Mouse (Mus musculus): Measurements from ENCODE around the gene Scnn1b. TPM values are rescaled to one million over a fixed set of nuclear protein-coding genes. Genes with fewer than 3 reads are reported as not detected.

The Scnn1b gene
- polyA plus RNA-seq, 1 experiment from 2014 or later: not detected

GRCm38 (mm10) chr7:121890636-121891360 lies 26.0 kb downstream of the Scnn1b start:
- no peak overlapping the region for H3K4me3 ChIP-seq (ENCODE audit: inconsistent target)
- WGBS (ENCODE audit: missing documents): 93% methylated on average over 13 of the region's 13 CpGs
- H3K36me3 ChIP-seq (ENCODE audit: inconsistent target): no peaks in the 10 kb centered on the region
- no peak overlapping the region for H3K27ac ChIP-seq
- H3K79me2 ChIP-seq (ENCODE audit: inconsistent target): no peaks in the 10 kb centered on the region

GRCm38 (mm10) chr7:121896689-121897088 lies 31.9 kb downstream of the Scnn1b start:
- WGBS (ENCODE audit: missing documents): 73% methylated on average over 6 of the region's 6 CpGs
- H3K36me3 ChIP-seq (ENCODE audit: inconsistent target): no peaks in the 10 kb centered on the region
- no peak overlapping the region for H3K4me3 ChIP-seq (ENCODE audit: inconsistent target)
- no peak overlapping the region for H3K27ac ChIP-seq
- H3K79me2 ChIP-seq (ENCODE audit: inconsistent target): no peaks in the 10 kb centered on the region

GRCm38 (mm10) chr7:121899311-121899710 lies 34.5 kb downstream of the Scnn1b start:
- no peaks in the 10 kb centered on the region for H3K36me3 ChIP-seq (ENCODE audit: inconsistent target)
- H3K27ac ChIP-seq: no peak overlapping the region
- no peak overlapping the region for H3K4me3 ChIP-seq (ENCODE audit: inconsistent target)
- no peaks in the 10 kb centered on the region for H3K79me2 ChIP-seq (ENCODE audit: inconsistent target)
- WGBS (ENCODE audit: missing documents): 12% methylated on average over 13 of the region's 14 CpGs

- no peaks in the 10 kb centered on the region for H3K79me2 ChIP-seq (ENCODE audit: inconsistent target)
- H3K4me3 ChIP-seq (ENCODE audit: inconsistent target): no peak overlapping the region
- no peak overlapping the region for H3K27ac ChIP-seq
- 29% methylated on average over 6 of the region's 7 CpGs for WGBS (ENCODE audit: missing documents)
- H3K36me3 ChIP-seq (ENCODE audit: inconsistent target): no peaks in the 10 kb centered on the region
Observed at GRCm38 (mm10) chr7:121899940-121900339, 35.1 kb downstream of the Scnn1b start.

GRCm38 (mm10) chr7:121902757-121903411 lies 38.0 kb downstream of the Scnn1b start:
- no peak overlapping the region for H3K27ac ChIP-seq
- H3K4me3 ChIP-seq (ENCODE audit: inconsistent target): no peak overlapping the region
- 77% methylated on average over 8 of the region's 8 CpGs for WGBS (ENCODE audit: missing documents)
- H3K36me3 ChIP-seq (ENCODE audit: inconsistent target): no peaks in the 10 kb centered on the region
- no peaks in the 10 kb centered on the region for H3K79me2 ChIP-seq (ENCODE audit: inconsistent target)

- H3K79me2 ChIP-seq (ENCODE audit: inconsistent target): no peaks in the 10 kb centered on the region
- no peak overlapping the region for H3K27ac ChIP-seq
- H3K4me3 ChIP-seq (ENCODE audit: inconsistent target): no peak overlapping the region
- no peaks in the 10 kb centered on the region for H3K36me3 ChIP-seq (ENCODE audit: inconsistent target)
- WGBS (ENCODE audit: missing documents): 68% methylated on average over 4 of the region's 4 CpGs
Observed at GRCm38 (mm10) chr7:121906879-121907278, 42.0 kb downstream of the Scnn1b start.

- Histone ChIP-seq H3K36me3 (ENCODE audit: inconsistent target) (no peaks in the 10 kb centered on the region), H3K4me3 (ENCODE audit: inconsistent target) (no peak overlapping the region), H3K27ac (no peak overlapping the region), H3K79me2 (ENCODE audit: inconsistent target) (no peaks in the 10 kb centered on the region)
- 72% methylated on average over 8 of the region's 8 CpGs for WGBS (ENCODE audit: missing documents)
Observed at GRCm38 (mm10) chr7:121912250-121912649, 47.4 kb downstream of the Scnn1b start.

- WGBS (ENCODE audit: missing documents): 87% methylated on average over 6 of the region's 6 CpGs
- H3K27ac ChIP-seq: no peak overlapping the region
- H3K36me3 ChIP-seq (ENCODE audit: inconsistent target): no peaks in the 10 kb centered on the region
- no peaks in the 10 kb centered on the region for H3K79me2 ChIP-seq (ENCODE audit: inconsistent target)
- no peak overlapping the region for H3K4me3 ChIP-seq (ENCODE audit: inconsistent target)
Observed at GRCm38 (mm10) chr7:121913944-121914343, 49.1 kb downstream of the Scnn1b start.

GRCm38 (mm10) chr7:121924361-121924760 lies 59.5 kb downstream of the Scnn1b start:
- WGBS (ENCODE audit: missing documents): 86% methylated on average over 7 of the region's 7 CpGs
- no peaks in the 10 kb centered on the region for H3K79me2 ChIP-seq (ENCODE audit: inconsistent target)
- peaks cover 59% of the 10 kb centered on the region; the same call in 1 of the 2 replicates for H3K36me3 ChIP-seq (ENCODE audit: inconsistent target)
- no peak overlapping the region for H3K27ac ChIP-seq
- H3K4me3 ChIP-seq (ENCODE audit: inconsistent target): no peak overlapping the region

- Histone ChIP-seq H3K36me3 (ENCODE audit: inconsistent target) (peaks cover 72% of the 10 kb centered on the region; the same call in 1 of the 2 replicates), H3K79me2 (ENCODE audit: inconsistent target) (no peaks in the 10 kb centered on the region), H3K27ac (no peak overlapping the region), H3K4me3 (ENCODE audit: inconsistent target) (no peak overlapping the region)
- 97% methylated on average over 2 of the region's 2 CpGs for WGBS (ENCODE audit: missing documents)
Observed at GRCm38 (mm10) chr7:121927882-121928281, 63.0 kb downstream of the Scnn1b start.

- Histone ChIP-seq H3K79me2 (ENCODE audit: inconsistent target) (no peaks in the 10 kb centered on the region), H3K4me3 (ENCODE audit: inconsistent target) (no peak overlapping the region), H3K36me3 (ENCODE audit: inconsistent target) (peaks cover 72% of the 10 kb centered on the region), H3K27ac (no peak overlapping the region)
- WGBS (ENCODE audit: missing documents): 71% methylated on average over 7 of the region's 7 CpGs
Observed at GRCm38 (mm10) chr7:121931246-121931645, 66.4 kb downstream of the Scnn1b start.

GRCm38 (mm10) chr7:121933675-121934074 lies 68.8 kb downstream of the Scnn1b start:
- Histone ChIP-seq H3K27ac (no peak overlapping the region), H3K36me3 (ENCODE audit: inconsistent target) (peaks cover 67% of the 10 kb centered on the region), H3K4me3 (ENCODE audit: inconsistent target) (no peak overlapping the region), H3K79me2 (ENCODE audit: inconsistent target) (no peaks in the 10 kb centered on the region)
- 94% methylated on average over 6 of the region's 6 CpGs for WGBS (ENCODE audit: missing documents)

GRCm38 (mm10) chr7:121934346-121934745 lies 69.5 kb downstream of the Scnn1b start:
- H3K27ac ChIP-seq: no peak overlapping the region
- WGBS (ENCODE audit: missing documents): 68% methylated on average over 2 of the region's 2 CpGs
- no peaks in the 10 kb centered on the region for H3K79me2 ChIP-seq (ENCODE audit: inconsistent target)
- H3K4me3 ChIP-seq (ENCODE audit: inconsistent target): no peak overlapping the region
- peaks cover 60% of the 10 kb centered on the region for H3K36me3 ChIP-seq (ENCODE audit: inconsistent target)

- Histone ChIP-seq H3K79me2 (ENCODE audit: inconsistent target) (no peaks in the 10 kb centered on the region), H3K27ac (no peak overlapping the region), H3K4me3 (ENCODE audit: inconsistent target) (no peak overlapping the region), H3K36me3 (ENCODE audit: inconsistent target) (peaks cover 51% of the 10 kb centered on the region)
- WGBS (ENCODE audit: missing documents): 93% methylated on average over 12 of the region's 12 CpGs
Observed at GRCm38 (mm10) chr7:121935906-121936794, 71.3 kb downstream of the Scnn1b start.
